Mouse (Mus musculus): ENCODE measurements around the gene Arl8a.

DNA sequence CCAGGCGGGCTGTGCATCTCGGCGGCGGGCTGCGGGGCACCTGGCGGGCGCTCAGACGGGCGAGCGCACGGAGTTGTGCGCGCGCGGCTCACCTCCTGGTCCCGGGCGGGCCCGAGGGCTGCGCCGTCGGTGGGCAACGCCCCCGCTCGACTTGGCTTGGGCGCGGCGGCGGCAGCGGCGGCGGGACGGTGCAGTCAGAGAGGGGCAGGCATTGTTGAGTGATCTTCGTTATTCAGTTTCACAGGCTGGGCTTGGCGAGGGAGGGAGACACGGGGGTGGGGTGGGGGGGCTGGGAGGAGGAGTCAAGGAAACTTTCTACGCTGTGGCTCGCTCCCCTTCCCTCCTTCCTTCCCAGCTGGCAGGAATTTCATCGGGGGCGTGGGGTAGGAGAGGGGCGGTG is 41.5 kb upstream of the Arl8a start, which contains the start of gene Lgr6:
- TF ChIP-seq CTCF (IDR thresholded peaks at IDR 0.05; ENCODE audit: control insufficient read depth, insufficient read depth, low read length) (no peak), POLR2A (IDR thresholded peaks at IDR 0.05; ENCODE audit: borderline replicate concordance, control insufficient read depth, low read depth, low read length) (no peak)

Measured in bone marrow, adult 2 months (tissue).